In genomic region chr13:79341494-79341893, GRCm38 (mm10) we compare ENCODE assay signal across 20 mouse cellular contexts.
DNase-seq lines count a peak whose midpoint lies in the region; ATAC-seq lines count a peak whose summit lies in the region.
"Had no signal": no experiment of that assay in that cellular context is flagged by ENCODE, and none has a peak within 500 bp of the region (broad histone marks: within the 10 kb centered on the region; RNA-seq: fewer than 3 reads in every experiment).

No protein-coding gene starts in this region.

- no peak overlapping the region for H3K9ac ChIP-seq in forebrain, embryonic 16.5 days (replicated peaks; ENCODE audit: low read depth, low read length)
- H3K9ac ChIP-seq in midbrain, embryonic 11.5 days (ENCODE audit: low read length): no peak overlapping the region
- no peak overlapping the region for H3K9ac ChIP-seq in midbrain, embryonic 15.5 days
- H3K9ac ChIP-seq in forebrain, embryonic 14.5 days (ENCODE audit: low read length): no peak overlapping the region
- H3K9ac ChIP-seq: embryonic facial prominence, embryonic 15.5 days; heart, embryonic 12.5 days; hindbrain, embryonic 14.5 days; intestine, embryonic 15.5 days had no signal

- H3K27ac ChIP-seq in forebrain, embryonic 10.5 days: 0 out of 2 replicates have a peak overlapping the region, but pooled peaks have one; percentile 65
- no peak overlapping the region for H3K27ac ChIP-seq in forebrain, embryonic 16.5 days (ENCODE audit: low read length)
- no peak overlapping the region for H3K27ac ChIP-seq in midbrain, embryonic 11.5 days (ENCODE audit: low read depth, low read length)
- H3K27ac ChIP-seq in midbrain, embryonic 15.5 days: no peak overlapping the region
- no peak overlapping the region for H3K27ac ChIP-seq in forebrain, embryonic 14.5 days (ENCODE audit: low read depth, low read length)
- H3K27ac ChIP-seq: embryonic facial prominence, embryonic 15.5 days; gastrocnemius, adult 2 months; hindbrain, embryonic 10.5 days; hindbrain, embryonic 14.5 days; intestine, embryonic 15.5 days had no signal

- WGBS in forebrain, embryonic 10.5 days: 43% methylated on average over 8 of the region's 8 CpGs
- 42% methylated on average over 8 of the region's 8 CpGs for WGBS in forebrain, embryonic 16.5 days
- WGBS in midbrain, embryonic 11.5 days: 44% methylated on average over 8 of the region's 8 CpGs
- 41% methylated on average over 8 of the region's 8 CpGs for WGBS in midbrain, embryonic 15.5 days
- WGBS in forebrain, embryonic 14.5 days: 40% methylated on average over 8 of the region's 8 CpGs

- H3K9me3 ChIP-seq in forebrain, embryonic 10.5 days: no peaks in the 10 kb centered on the region
- no peaks in the 10 kb centered on the region for H3K9me3 ChIP-seq in forebrain, embryonic 16.5 days (ENCODE audit: control insufficient read depth, low read length)
- H3K9me3 ChIP-seq in midbrain, embryonic 11.5 days (ENCODE audit: control insufficient read depth, low read length): no peaks in the 10 kb centered on the region
- H3K9me3 ChIP-seq in midbrain, embryonic 15.5 days: no peaks in the 10 kb centered on the region
- H3K9me3 ChIP-seq in forebrain, embryonic 14.5 days (replicated peaks; ENCODE audit: control insufficient read depth, low read length): no peaks in the 10 kb centered on the region
- H3K9me3 ChIP-seq: embryonic facial prominence, embryonic 15.5 days; heart, embryonic 12.5 days; hindbrain, embryonic 10.5 days; intestine, embryonic 15.5 days had no signal

- DNase-seq in forebrain, embryonic 10.5 days (ENCODE audit: extremely low spot score, low spot score): no peak
- DNase-seq in midbrain, embryonic 11.5 days (ENCODE audit: low spot score, missing footprints): no peak
- DNase-seq in forebrain, embryonic 14.5 days (ENCODE audit: low spot score): no peak
- DNase-seq in thymus, postnatal 14 days: no peak
- DNase-seq: adrenal gland, postnatal 14 days; cerebellum, adult 18-20 months; cerebellum, postnatal 14 days; gastrocnemius, adult 2 months; gastrocnemius, postnatal 25 days had no signal

- H3K36me3 ChIP-seq in forebrain, embryonic 10.5 days (replicated peaks): no peaks in the 10 kb centered on the region
- no peaks in the 10 kb centered on the region for H3K36me3 ChIP-seq in forebrain, embryonic 16.5 days (ENCODE audit: control insufficient read depth, insufficient read depth)
- H3K36me3 ChIP-seq in midbrain, embryonic 11.5 days (ENCODE audit: control insufficient read depth, insufficient read depth, low read length): no peaks in the 10 kb centered on the region
- H3K36me3 ChIP-seq in midbrain, embryonic 15.5 days (replicated peaks): no peaks in the 10 kb centered on the region
- no peaks in the 10 kb centered on the region for H3K36me3 ChIP-seq in forebrain, embryonic 14.5 days (ENCODE audit: control insufficient read depth, insufficient read depth, low read length)
- H3K36me3 ChIP-seq: embryonic facial prominence, embryonic 15.5 days; heart, embryonic 12.5 days; hindbrain, embryonic 10.5 days; intestine, embryonic 15.5 days had no signal

- ATAC-seq in forebrain, embryonic 16.5 days: no peak
- peak; percentile 67 for ATAC-seq in midbrain, embryonic 11.5 days (ENCODE audit: low FRiP score)
- ATAC-seq in midbrain, embryonic 15.5 days (replicated peaks): no peak; the same call in 1 of the 2 replicates
- ATAC-seq in forebrain, embryonic 14.5 days: peak; percentile 30; the same call in 1 of the 2 replicates
- ATAC-seq: activated CD4-positive, CD25-positive, alpha-beta regulatory T cell, adult 4 months; intestine, embryonic 15.5 days; Patski had no signal

- no peak overlapping the region for H3K4me2 ChIP-seq in forebrain, embryonic 16.5 days (ENCODE audit: low read length)
- H3K4me2 ChIP-seq in midbrain, embryonic 11.5 days: no peak overlapping the region
- H3K4me2 ChIP-seq in midbrain, embryonic 15.5 days: no peak overlapping the region
- no peak overlapping the region for H3K4me2 ChIP-seq in forebrain, embryonic 14.5 days (ENCODE audit: low read length)
- H3K4me2 ChIP-seq: embryonic facial prominence, embryonic 15.5 days; heart, embryonic 12.5 days; hindbrain, embryonic 14.5 days; intestine, embryonic 15.5 days had no signal

- H3K4me3 ChIP-seq in forebrain, embryonic 10.5 days: no peak overlapping the region
- no peak overlapping the region for H3K4me3 ChIP-seq in forebrain, embryonic 16.5 days (replicated peaks; ENCODE audit: low read length)
- H3K4me3 ChIP-seq in midbrain, embryonic 11.5 days (ENCODE audit: low read depth, low read length): no peak overlapping the region
- H3K4me3 ChIP-seq in midbrain, embryonic 15.5 days: no peak overlapping the region
- H3K4me3 ChIP-seq in forebrain, embryonic 14.5 days (ENCODE audit: low read depth, low read length): no peak overlapping the region
- H3K4me3 ChIP-seq: embryonic facial prominence, embryonic 15.5 days; erythroblast, embryonic 14.5 days; gastrocnemius, adult 2 months; heart, embryonic 12.5 days; hindbrain, embryonic 10.5 days; intestine, embryonic 15.5 days had no signal

- H3K27me3 ChIP-seq in forebrain, embryonic 10.5 days (ENCODE audit: poor library complexity, severe bottlenecking): no peaks in the 10 kb centered on the region
- H3K27me3 ChIP-seq in forebrain, embryonic 16.5 days (replicated peaks; ENCODE audit: control insufficient read depth, insufficient read depth, low read length): no peaks in the 10 kb centered on the region
- H3K27me3 ChIP-seq in midbrain, embryonic 11.5 days (ENCODE audit: control insufficient read depth, insufficient read depth, low read length): no peaks in the 10 kb centered on the region
- H3K27me3 ChIP-seq in midbrain, embryonic 15.5 days (replicated peaks): no peaks in the 10 kb centered on the region
- no peaks in the 10 kb centered on the region for H3K27me3 ChIP-seq in forebrain, embryonic 14.5 days (replicated peaks; ENCODE audit: control insufficient read depth, insufficient read depth, low read length)
- H3K27me3 ChIP-seq: CH12.LX; embryonic facial prominence, embryonic 15.5 days; heart, embryonic 12.5 days; intestine, embryonic 15.5 days had no signal

- peaks cover 56% of the 10 kb centered on the region for H3K4me1 ChIP-seq in forebrain, embryonic 10.5 days
- peaks cover 5% of the 10 kb centered on the region; the same call in 1 of the 2 replicates for H3K4me1 ChIP-seq in forebrain, embryonic 16.5 days (replicated peaks; ENCODE audit: control insufficient read depth, insufficient read depth, low read length)
- H3K4me1 ChIP-seq in midbrain, embryonic 11.5 days (ENCODE audit: control insufficient read depth, insufficient read depth, low read length): peaks cover 4% of the 10 kb centered on the region; the same call in 1 of the 2 replicates
- no peaks in the 10 kb centered on the region for H3K4me1 ChIP-seq in midbrain, embryonic 15.5 days
- peaks cover 9% of the 10 kb centered on the region for H3K4me1 ChIP-seq in forebrain, embryonic 14.5 days (ENCODE audit: control insufficient read depth, insufficient read depth, low read length)
- H3K4me1 ChIP-seq: embryonic facial prominence, embryonic 15.5 days; intestine, embryonic 15.5 days had no signal

Comparison
In these comparisons a context has a peak if more than half of its experiments do, and no peak if none do; other contexts are left out.
1. ATAC-seq: peak in midbrain, embryonic 11.5 days (single experiment) and forebrain, embryonic 14.5 days (single experiment); none in forebrain, embryonic 16.5 days (single experiment) and midbrain, embryonic 15.5 days (single experiment).